Mouse (Mus musculus): ENCODE measurements around the gene Mgat2. TPM values are rescaled to one million over a fixed set of nuclear protein-coding genes. Genes with fewer than 3 reads are reported as not detected.

Gene Mgat2
- total RNA-seq (2023): 25.7 and 26.3 TPM in 2 replicates

DNA sequence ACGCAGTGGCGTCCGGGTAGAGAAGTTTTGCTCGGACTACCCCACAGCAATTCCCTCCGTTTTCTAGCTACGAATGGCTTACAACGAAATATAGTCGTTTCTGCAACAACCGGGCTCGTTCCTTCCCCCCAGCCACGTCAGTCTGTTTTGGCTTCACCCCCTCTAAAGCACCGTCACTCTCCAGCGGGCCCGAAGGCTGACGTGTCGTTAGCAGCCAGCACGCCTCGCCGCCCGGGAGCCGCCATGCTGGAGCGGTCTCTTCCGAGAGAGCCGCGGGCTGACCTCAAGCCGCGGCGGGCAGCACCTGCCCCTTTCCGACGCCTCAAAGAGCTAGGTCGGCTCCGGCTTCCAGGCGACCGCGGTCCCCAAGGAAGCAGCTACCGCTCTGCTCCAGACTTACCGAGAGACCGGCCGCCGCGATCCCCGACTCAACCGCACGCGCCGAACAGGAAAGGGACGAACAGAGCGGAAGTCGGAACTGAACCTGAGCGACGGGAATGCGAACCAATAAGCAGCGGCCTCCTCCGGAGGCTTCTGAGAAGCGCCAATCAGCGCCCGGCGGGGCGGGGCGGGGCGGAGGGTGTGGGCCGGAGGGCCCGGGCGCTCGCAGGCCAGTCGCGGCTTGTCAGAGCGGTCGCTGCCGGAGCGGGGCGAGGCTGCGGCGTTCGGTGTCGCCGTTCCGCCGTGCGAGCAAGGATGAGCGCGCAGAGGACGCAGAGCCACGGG is at the start of gene Mgat2, which contains the start of gene Rpl36al:
Gene Mgat2, plus strand, starts transcription at position 575 of the 726 bp plus-strand sequence.
Gene Rpl36al, minus strand, starts transcription at position 501 of the 726 bp plus-strand sequence.

GRCm38 (mm10) chr12:69158765-69159577 is 25.0 kb upstream of the Mgat2 start, which contains the start of gene Rps29:
Gene Rps29 (minus strand): TSS chr12:69159186.

GRCm38 (mm10) chr12:69168461-69169106 is 15.4 kb upstream of the Mgat2 start, which contains the start of gene Lrr1:
Gene Lrr1 (plus strand): TSS chr12:69168814.

DNA sequence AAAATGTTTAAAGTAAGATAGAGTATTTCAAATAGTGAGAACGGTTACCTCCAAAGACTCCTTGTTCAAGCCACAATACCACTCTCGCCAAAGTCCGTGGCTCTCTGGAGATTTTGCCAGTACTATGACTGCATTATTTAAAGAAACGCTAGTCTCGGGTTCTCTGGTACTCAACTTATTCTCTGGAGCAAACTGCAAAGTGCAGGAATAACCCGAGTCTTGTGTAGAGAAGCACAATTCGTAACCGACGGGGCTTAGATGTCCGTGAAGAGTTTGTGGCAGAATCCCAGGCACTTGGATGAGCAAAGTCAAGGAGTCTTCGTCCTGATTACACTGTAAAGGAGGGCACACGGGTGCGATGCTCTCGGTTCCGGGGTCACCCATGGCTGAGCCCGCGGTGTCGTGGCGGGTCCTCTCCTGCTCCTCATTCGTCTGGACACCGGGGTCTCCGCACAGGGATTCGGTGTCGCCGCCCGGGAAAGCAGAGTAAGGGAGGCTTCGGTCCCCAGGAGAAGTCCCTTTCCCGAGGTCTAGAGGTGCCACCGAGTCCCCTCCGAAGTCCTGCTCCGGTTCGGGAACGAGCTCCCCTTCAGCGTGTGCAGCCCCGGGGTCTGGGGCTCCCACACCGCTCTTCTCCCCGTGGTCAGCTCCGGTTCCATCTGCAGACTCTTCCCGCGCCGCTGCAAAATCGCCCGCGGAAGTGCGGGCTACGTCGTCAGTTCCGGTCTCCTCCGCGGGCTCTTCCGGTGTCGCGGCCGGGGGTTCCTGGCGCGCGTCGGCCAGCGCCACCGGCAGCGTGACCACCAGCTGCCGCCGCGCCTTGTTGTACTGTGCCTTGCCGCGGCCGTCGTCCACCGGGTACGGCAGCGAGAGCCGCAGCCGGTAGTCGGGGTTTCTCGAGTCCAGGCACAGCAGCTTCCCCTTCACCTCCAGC is 12.8 kb downstream of the Mgat2 start, which contains the start of gene Gm49383:
Gene Gm49383, minus strand, starts transcription at position 661 of the 934 bp plus-strand sequence.

DNA sequence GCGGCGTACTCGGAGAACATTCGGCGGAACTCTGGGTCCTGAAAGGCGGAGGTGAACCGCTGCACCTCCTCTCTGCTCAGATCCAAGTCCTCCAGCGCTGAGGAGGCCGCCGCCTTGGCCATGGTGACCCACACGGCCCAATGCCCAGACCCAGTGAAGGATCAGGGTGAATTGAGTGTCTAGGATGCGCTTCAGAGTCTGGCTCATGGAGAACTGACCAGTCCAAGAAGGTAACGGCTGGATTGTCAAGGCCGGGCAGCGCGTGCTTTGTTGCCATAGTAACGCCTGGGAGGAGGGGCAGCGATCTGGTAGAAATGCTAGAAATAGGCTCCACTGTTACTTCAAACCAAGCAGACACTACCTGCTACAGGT is 14.2 kb downstream of the Mgat2 start, which contains the start of gene Dnaaf2:
Gene Dnaaf2, minus strand, starts transcription at position 266 of the 372 bp plus-strand sequence.

DNA sequence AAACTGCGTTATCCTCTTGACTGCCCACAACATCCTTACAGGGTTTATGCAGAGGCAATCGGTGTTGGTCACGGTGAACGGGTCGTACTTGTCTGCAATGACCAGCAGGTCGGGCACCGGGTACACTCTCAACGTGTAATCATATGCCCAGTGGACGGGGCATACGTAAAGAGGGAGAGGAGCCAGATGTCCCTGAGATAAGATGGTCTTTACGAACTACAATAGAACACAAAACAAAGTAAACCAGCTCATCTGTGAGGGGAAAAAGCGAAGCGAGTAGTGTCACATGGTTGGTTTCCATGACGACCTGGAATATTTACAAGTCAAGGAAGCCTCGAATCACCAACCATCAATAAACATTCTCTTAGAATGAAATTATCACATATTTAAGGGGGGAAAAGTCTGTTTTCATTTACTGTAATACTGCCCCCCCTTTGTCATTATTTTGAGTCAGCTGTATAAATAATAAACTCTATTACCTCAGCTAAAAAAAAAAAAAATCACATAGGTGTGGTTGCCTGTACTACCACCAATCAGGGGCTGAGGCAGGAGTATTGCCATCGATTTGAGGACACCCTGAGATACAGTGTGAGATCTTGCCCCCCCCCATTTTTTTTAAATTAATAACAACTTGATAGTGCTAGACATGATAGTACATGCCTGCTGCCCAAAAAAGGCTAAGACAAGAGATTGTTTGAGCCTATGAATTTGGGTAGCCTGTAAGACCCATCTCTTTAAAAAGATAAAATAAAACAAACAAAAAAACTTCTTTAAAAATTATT is 20.3 kb downstream of the Mgat2 start, which contains the start of gene Gm49384:
Gene Gm49384, minus strand, starts transcription at position 216 of the 782 bp plus-strand sequence.

DNA sequence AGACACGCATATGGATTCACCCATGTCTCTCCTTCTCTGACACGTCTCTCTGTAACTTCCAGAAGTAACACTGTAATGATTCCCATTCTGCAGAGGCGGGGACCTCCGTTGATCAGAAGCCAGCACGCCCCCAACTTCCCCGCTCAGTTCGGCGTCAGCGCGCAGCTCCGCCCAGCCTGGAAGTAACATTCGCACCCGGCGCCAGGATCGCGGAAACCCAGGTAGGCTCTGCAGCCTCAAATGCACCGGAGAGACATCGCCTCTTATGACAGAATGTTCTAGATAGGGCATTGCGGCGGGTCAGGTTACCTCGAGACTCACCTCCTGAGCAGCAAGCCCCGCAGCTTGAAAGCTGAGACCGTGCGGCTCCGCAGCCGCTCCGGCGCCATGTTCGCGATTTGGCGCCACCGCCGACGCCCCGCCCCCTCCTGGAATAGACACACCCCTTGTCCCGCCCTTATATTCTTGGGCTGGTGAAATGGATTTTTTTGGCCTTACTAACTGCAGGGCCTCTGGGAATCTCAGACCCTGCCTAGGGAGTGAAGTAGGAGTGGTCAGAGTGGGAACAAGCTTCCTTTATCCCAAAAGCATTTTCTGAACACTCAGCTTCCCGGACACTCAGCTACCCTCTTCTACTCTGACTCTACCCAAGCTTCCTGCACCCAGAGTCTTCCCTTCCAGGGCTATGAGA is 44.0 kb downstream of the Mgat2 start, which contains the start of gene Pole2:
Gene Pole2, minus strand, starts transcription at position 420 of the 691 bp plus-strand sequence.

Other genes with a start within 250 kb of the Mgat2 start
- 658 and 1,139 TPM in 2 replicates for gene Rps29, start 25.0 kb upstream of the Mgat2 start, total RNA-seq (2023)
- gene Lrr1, start 15.3 kb upstream of the Mgat2 start, total RNA-seq (2023): 5.7 and 6.2 TPM in 2 replicates
- gene Rpl36al, start 74 bp upstream of the Mgat2 start, total RNA-seq (2023): 133 and 180 TPM in 2 replicates
- gene Gm49383, start 12.9 kb downstream of the Mgat2 start, total RNA-seq (2023): 3.2 and 5.3 TPM in 2 replicates
- 1.3 and 1.7 TPM in 2 replicates for gene Dnaaf2, start 14.3 kb downstream of the Mgat2 start, total RNA-seq (2023)
- 2.3 and 4.2 TPM in 2 replicates for gene Gm49384, start 20.1 kb downstream of the Mgat2 start, total RNA-seq (2023)
- 5.8 and 8.6 TPM in 2 replicates for gene Pole2, start 44.0 kb downstream of the Mgat2 start, total RNA-seq (2023)
- gene Klhdc1, start 57.0 kb downstream of the Mgat2 start, total RNA-seq (2023): 0.34 and 0.63 TPM in 2 replicates
- 20.7 and 20.9 TPM in 2 replicates for gene Klhdc2, start 112.5 kb downstream of the Mgat2 start, total RNA-seq (2023)
- 35.0 and 43.5 TPM in 2 replicates for gene Nemf, start 173.0 kb downstream of the Mgat2 start, total RNA-seq (2023)
- gene Arf6, start 188.0 kb downstream of the Mgat2 start, total RNA-seq (2023): 163 and 204 TPM in 2 replicates
- gene Gm9887, start 188.3 kb downstream of the Mgat2 start, total RNA-seq (2023): 0.93 and 1.9 TPM in 2 replicates